Mouse (Mus musculus): Measurements from ENCODE around the gene Aamdc. TPM values are rescaled to one million over a fixed set of nuclear protein-coding genes. Genes with fewer than 3 reads are reported as not detected.
A peak's percentile ranks its signal among the peaks of the same experiment; 100 is the strongest.

Aamdc gene
- polyA plus RNA-seq, 1 experiment from 2014 or later: 61.4 TPM

DNA sequence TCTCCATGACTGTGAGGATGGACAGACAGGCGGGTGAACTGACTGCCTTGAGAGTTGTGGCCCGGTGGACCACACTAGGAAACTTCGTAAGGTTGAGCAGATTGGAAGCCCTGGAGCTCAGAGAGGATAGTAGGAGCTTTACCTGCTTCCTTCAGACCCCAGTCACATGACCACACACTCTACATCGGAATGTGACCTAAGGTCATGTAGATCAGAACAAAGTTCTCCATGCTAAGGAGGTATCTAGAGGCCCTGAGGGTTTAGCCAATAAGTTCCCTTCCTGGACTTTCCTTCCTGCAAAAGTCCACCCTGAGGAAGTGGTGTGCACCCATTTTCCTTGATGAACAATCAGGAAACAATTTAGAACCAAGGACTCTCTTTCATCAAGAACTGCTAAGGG, 13.1 kb upstream of the Aamdc start:
- no peak overlapping the region for H3K27ac ChIP-seq
- H3K27me3 ChIP-seq (ENCODE audit: insufficient read depth, low read length): no peaks in the 10 kb centered on the region
- TF ChIP-seq CTCF (IDR thresholded peaks at IDR 0.05; ENCODE audit: low read depth): no peak
- H3K9ac ChIP-seq (ENCODE audit: low read depth, low read length): no peak overlapping the region
- H3K4me3 ChIP-seq (replicated peaks; ENCODE audit: low read depth, low read length): no peak overlapping the region
- DNase-seq (ENCODE audit: low spot score) (no peak), ATAC-seq (replicated peaks; ENCODE audit: low FRiP score, low read depth) (no peak)
- H3K36me3 ChIP-seq (ENCODE audit: insufficient read depth, low read length): no peaks in the 10 kb centered on the region
- H3K4me1 ChIP-seq (replicated peaks; ENCODE audit: insufficient read depth, low read length): peaks cover 20% of the 10 kb centered on the region
- 97% methylated on average over 4 of the region's 4 CpGs for WGBS
- H3K9me3 ChIP-seq (replicated peaks; ENCODE audit: low read length): no peaks in the 10 kb centered on the region
- H3K4me2 ChIP-seq (ENCODE audit: low read length): no peak overlapping the region

DNA sequence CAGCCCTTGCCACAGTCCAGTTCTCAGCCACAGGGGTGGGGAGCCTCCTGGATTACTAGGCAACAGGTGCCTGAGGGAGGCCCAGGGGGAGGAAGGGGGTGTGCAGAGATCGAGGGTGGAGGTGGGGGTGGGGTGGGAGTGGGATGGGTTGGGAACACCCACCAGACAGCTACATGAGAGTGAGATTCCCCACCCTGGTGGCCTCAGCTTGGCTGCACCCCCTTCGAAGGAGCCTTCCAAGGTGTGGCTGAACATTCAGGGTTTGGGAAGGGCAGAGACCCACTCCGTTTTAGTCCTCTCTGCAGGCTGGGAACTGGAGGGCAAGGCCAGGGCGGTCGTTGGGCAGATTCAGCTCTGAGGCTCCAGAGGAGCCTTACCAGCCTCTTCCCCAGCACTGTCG, 12.0 kb upstream of the Aamdc start:
- H3K27me3 ChIP-seq (ENCODE audit: insufficient read depth, low read length): no peaks in the 10 kb centered on the region
- 76% methylated on average over 6 of the region's 6 CpGs for WGBS
- no peak overlapping the region for H3K27ac ChIP-seq
- no peaks in the 10 kb centered on the region for H3K9me3 ChIP-seq (replicated peaks; ENCODE audit: low read length)
- TF ChIP-seq CTCF (IDR thresholded peaks at IDR 0.05; ENCODE audit: low read depth): no peak
- H3K4me1 ChIP-seq (replicated peaks; ENCODE audit: insufficient read depth, low read length): peaks cover 20% of the 10 kb centered on the region
- no peak for DNase-seq (ENCODE audit: low spot score)
- H3K4me3 ChIP-seq (replicated peaks; ENCODE audit: low read depth, low read length): no peak overlapping the region
- no peak overlapping the region for H3K9ac ChIP-seq (ENCODE audit: low read depth, low read length)
- no peak for ATAC-seq (replicated peaks; ENCODE audit: low FRiP score, low read depth)
- H3K4me2 ChIP-seq (ENCODE audit: low read length): no peak overlapping the region
- no peaks in the 10 kb centered on the region for H3K36me3 ChIP-seq (ENCODE audit: insufficient read depth, low read length)

DNA sequence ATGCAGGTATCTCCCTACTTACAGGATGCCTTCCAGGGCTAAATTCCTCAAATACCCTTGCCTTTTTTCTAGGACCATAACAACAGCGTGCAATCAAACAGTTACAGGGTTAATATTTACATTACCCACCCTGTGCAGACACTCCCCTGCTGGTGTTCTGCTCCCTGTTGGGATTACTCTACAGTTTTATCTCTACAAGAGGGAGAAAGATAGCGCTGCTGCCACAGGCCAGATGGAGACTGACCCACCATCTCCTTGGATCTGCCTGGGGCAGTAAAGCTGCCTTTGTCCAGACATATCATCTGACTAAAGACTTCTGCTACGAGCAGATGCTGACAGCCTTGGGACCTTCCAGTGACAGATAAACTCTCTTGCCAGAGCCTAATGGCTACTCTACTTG, 11.2 kb upstream of the Aamdc start:
- no peak for ATAC-seq (replicated peaks; ENCODE audit: low FRiP score, low read depth)
- WGBS: 16% methylated on average over 3 of the region's 3 CpGs
- H3K27me3 ChIP-seq (ENCODE audit: insufficient read depth, low read length): no peaks in the 10 kb centered on the region

DNA sequence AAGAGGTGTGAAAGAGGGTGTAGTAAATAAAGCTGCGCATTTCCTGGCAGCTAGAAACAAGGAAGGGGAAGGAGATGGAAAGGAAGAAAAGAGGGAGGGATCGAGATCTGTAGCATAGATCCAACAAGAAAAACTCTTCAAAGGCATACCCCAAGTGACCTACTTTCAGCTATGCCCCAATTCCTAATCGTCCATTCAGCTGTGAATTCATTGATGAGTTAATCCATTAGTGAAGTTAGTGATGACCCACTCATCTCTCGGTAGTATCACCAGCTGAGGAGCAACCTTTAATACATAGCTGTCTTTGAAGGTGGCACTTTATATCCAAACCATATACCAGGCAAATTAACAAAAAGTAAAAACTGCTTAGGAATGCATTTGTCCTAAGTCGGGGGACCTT, 9.2 kb upstream of the Aamdc start:
- DNase-seq (ENCODE audit: low spot score) (no peak), ATAC-seq (replicated peaks; ENCODE audit: low FRiP score, low read depth) (no peak)
- no peak overlapping the region for H3K9ac ChIP-seq (ENCODE audit: low read depth, low read length)
- no peak overlapping the region for H3K4me3 ChIP-seq (replicated peaks; ENCODE audit: low read depth, low read length)
- TF ChIP-seq CTCF (IDR thresholded peaks at IDR 0.05; ENCODE audit: low read depth): no peak
- no peaks in the 10 kb centered on the region for H3K9me3 ChIP-seq (replicated peaks; ENCODE audit: low read length)
- no peaks in the 10 kb centered on the region for H3K27me3 ChIP-seq (ENCODE audit: insufficient read depth, low read length)
- 80% methylated on average over 5 of the region's 5 CpGs for WGBS
- H3K4me1 ChIP-seq (replicated peaks; ENCODE audit: insufficient read depth, low read length): peaks cover 20% of the 10 kb centered on the region
- no peak overlapping the region for H3K27ac ChIP-seq
- H3K36me3 ChIP-seq (ENCODE audit: insufficient read depth, low read length): no peaks in the 10 kb centered on the region
- no peak overlapping the region for H3K4me2 ChIP-seq (ENCODE audit: low read length)

More for the DNA sequence above, 11.2 kb upstream of the Aamdc start:
- H3K9me3 ChIP-seq (replicated peaks; ENCODE audit: low read length): no peaks in the 10 kb centered on the region
- H3K36me3 ChIP-seq (ENCODE audit: insufficient read depth, low read length): no peaks in the 10 kb centered on the region
- DNase-seq (ENCODE audit: low spot score): peak; percentile 8
- no peak for TF ChIP-seq CTCF (IDR thresholded peaks at IDR 0.05; ENCODE audit: low read depth)
- no peak overlapping the region for H3K9ac ChIP-seq (ENCODE audit: low read depth, low read length)
- peaks cover 20% of the 10 kb centered on the region for H3K4me1 ChIP-seq (replicated peaks; ENCODE audit: insufficient read depth, low read length)
- no peak overlapping the region for H3K4me3 ChIP-seq (replicated peaks; ENCODE audit: low read depth, low read length)
- H3K4me2 ChIP-seq (ENCODE audit: low read length): no peak overlapping the region
- H3K27ac ChIP-seq: no peak overlapping the region

DNA sequence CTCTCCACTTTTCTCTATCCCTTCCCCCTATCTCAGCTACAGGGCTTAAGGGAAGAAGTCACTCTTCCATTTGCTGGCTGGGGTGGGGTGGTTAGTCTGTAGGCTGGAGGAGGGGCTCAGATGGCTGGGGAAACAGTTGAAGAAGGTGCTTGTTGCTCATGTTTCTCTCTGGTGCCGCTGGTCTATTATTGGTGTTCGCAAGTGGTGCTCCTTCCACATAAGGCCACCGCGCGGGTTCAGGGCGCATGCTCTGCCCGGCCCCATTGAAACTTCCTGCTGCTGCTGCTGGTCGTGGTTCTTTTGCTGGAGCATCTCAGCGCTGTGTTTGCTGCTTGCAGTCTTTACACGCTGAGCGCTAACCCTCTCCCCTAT, 1.5 kb upstream of the Aamdc start:
- H3K4me3 ChIP-seq (replicated peaks; ENCODE audit: low read depth, low read length): peak overlapping the region; percentile 98
- DNase-seq (ENCODE audit: low spot score) (peak; percentile 96), ATAC-seq (replicated peaks; ENCODE audit: low FRiP score, low read depth) (peak; percentile 41)
- 0% methylated on average over 11 of the region's 11 CpGs for WGBS
- no peaks in the 10 kb centered on the region for H3K9me3 ChIP-seq (replicated peaks; ENCODE audit: low read length)
- peak overlapping the region; percentile 68 for H3K4me2 ChIP-seq (ENCODE audit: low read length)
- peak overlapping the region; percentile 99 for H3K27ac ChIP-seq
- H3K27me3 ChIP-seq (ENCODE audit: insufficient read depth, low read length): no peaks in the 10 kb centered on the region
- TF ChIP-seq CTCF (IDR thresholded peaks at IDR 0.05; ENCODE audit: low read depth): peak; percentile 41; the same call in 1 of the 2 replicates
- H3K9ac ChIP-seq (ENCODE audit: low read depth, low read length): peak overlapping the region; percentile 97
- no peaks in the 10 kb centered on the region; the same call in 1 of the 2 replicates for H3K4me1 ChIP-seq (replicated peaks; ENCODE audit: insufficient read depth, low read length)
- no peaks in the 10 kb centered on the region for H3K36me3 ChIP-seq (ENCODE audit: insufficient read depth, low read length)

DNA sequence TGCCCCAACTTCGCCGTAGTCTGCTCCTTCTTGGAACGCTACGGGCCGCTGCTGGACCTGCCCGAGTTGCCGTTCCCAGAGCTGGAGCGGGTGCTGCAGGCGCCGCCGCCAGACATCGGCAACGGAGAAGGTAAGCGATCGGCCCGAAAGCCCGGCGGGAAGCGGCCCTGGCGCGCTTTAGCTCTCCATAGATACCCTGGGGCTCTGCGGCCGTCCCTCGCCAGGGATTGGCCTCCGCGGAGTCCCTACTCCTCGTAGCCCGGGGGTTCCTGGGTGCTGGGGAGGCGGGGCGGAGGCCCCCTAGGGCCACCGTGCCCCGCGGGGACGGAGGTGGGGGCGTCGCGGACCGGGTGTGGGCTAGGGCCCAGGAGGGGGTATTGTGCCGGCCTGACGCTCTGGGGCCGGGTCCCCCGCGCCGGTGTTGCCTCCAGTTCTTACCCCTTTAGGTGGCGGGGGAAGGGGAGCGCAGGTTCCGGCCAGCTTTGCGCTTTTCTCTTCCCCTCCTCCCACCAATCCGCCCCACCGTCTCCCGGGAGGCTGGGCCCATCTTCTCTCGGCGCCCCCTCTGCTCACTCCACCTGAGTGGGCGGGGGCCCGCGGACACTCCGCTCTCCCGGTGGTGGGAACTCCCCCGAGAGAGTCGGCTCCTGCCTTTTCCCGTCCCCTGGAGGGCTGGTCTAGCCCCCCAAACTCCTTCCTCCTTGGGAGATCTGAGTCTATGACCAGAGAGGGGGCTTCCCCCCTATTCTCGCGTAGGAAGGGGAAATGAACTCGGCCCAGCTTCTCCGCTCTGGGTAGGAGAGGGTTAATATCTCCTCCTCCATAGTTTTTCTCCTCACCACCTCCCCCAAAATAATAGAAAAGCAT, 912 bp upstream of the Aamdc start:
- H3K27me3 ChIP-seq (ENCODE audit: insufficient read depth, low read length): no peaks in the 10 kb centered on the region
- H3K27ac ChIP-seq: peak overlapping the region; percentile 99
- peak overlapping the region; percentile 68 for H3K4me2 ChIP-seq (ENCODE audit: low read length)
- peak; percentile 23 for ATAC-seq (replicated peaks; ENCODE audit: low FRiP score, low read depth)
- peak overlapping the region; percentile 98 for H3K4me3 ChIP-seq (replicated peaks; ENCODE audit: low read depth, low read length)
- WGBS: under 1% methylated on average over 55 of the region's 65 CpGs
- DNase-seq (ENCODE audit: low spot score): peak; percentile 56
- H3K36me3 ChIP-seq (ENCODE audit: insufficient read depth, low read length): no peaks in the 10 kb centered on the region
- H3K9me3 ChIP-seq (replicated peaks; ENCODE audit: low read length): no peaks in the 10 kb centered on the region
- H3K9ac ChIP-seq (ENCODE audit: low read depth, low read length): peak overlapping the region; percentile 97
- H3K4me1 ChIP-seq (replicated peaks; ENCODE audit: insufficient read depth, low read length): no peaks in the 10 kb centered on the region; the same call in 1 of the 2 replicates
- no peak for TF ChIP-seq CTCF (IDR thresholded peaks at IDR 0.05; ENCODE audit: low read depth)

All from kidney, postnatal 0 days (tissue).